Mouse (Mus musculus) adrenal gland, postnatal 36 days (tissue): ENCODE measurements around the gene Atl1. TPM values are rescaled to one million over a fixed set of nuclear protein-coding genes. Genes with fewer than 3 reads are reported as not detected.
A peak's percentile ranks its signal among the peaks of the same experiment; 100 is the strongest.

ENCODE experiments used
- DNase-seq, 2 experiments: peaks; one replicate each; pipeline ENCODE4 v3.0.0; 2021; ENCODE audit warnings: mixed read lengths in 1 of 2
- long read RNA-seq, 2 experiments: library from polyadenylated mRNA; stranded (forward); transcript quantifications; one replicate each; pipeline ENCODE4 v2.0.0; 2021; ENCODE audit warnings: borderline sequencing depth in 2 of 2
- total RNA-seq, 2 experiments: library from RNA; stranded (reverse); gene quantifications; 2 replicates each; pipeline ENCODE4 v1.2.3; 2021

The Atl1 gene
- total RNA-seq, result 1 to 10 TPM; 4.1 to 5.1 TPM
- long read RNA-seq, experiment 1, partial matches to known transcripts, result 1 of 5 reads
- long read RNA-seq, experiment 1, other reads (novel, unspliced or antisense), result 4 of 5 reads
- long read RNA-seq, experiment 2, partial matches to known transcripts, result 0 of 2 reads
- long read RNA-seq, experiment 2, other reads (novel, unspliced or antisense), result 2 of 2 reads

DNA sequence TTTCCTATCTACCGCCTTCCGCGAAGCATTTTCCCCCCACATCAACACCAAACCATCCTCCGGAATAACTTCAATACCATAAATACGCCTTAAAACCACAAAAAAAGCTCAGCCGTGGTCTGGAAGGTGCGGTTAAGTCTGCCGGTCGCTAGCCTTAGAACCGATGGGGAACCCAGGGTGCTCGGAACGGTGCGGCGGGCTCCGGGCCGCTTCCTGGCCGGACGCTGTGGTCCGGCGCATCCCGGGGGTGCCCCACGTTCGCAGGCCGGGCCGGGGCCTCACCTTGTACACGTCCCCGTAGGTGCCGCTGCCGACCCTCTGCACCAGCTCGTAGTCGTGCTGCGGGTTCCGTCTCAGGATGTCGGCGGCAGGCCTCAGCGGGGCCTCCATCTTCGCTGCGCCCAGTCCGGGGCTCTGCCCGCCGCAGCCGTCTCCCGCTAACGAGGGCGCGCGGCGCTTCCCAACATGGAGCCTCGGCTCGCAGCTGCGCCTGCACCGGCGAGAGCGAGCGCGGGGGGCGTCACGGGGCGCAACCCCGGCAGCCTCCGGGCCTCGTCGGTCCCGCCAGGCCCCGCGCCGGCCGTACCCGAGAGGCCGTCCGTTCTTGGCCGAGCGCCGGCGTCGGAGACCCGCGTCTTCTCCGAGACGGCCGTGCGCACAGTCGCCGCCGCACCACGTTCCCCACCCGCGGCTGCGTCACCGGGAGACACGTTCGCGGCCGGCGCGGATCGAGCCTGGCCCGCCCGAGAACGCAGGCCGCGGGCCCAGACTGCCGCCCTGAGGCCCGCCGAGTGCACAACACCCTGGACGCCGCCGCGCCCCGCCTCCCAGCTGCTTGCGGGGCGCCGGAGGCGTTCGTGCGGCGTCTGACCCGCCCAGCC, at the start of gene Atl1, which contains the start of gene Map4k5:
Gene Atl1 (plus strand): TSS at position 244 of the 881 bp plus-strand sequence.
Gene Map4k5 (minus strand): TSS at position 830 of the 881 bp plus-strand sequence.
- peak; percentile 94 to 95 for DNase-seq

DNA sequence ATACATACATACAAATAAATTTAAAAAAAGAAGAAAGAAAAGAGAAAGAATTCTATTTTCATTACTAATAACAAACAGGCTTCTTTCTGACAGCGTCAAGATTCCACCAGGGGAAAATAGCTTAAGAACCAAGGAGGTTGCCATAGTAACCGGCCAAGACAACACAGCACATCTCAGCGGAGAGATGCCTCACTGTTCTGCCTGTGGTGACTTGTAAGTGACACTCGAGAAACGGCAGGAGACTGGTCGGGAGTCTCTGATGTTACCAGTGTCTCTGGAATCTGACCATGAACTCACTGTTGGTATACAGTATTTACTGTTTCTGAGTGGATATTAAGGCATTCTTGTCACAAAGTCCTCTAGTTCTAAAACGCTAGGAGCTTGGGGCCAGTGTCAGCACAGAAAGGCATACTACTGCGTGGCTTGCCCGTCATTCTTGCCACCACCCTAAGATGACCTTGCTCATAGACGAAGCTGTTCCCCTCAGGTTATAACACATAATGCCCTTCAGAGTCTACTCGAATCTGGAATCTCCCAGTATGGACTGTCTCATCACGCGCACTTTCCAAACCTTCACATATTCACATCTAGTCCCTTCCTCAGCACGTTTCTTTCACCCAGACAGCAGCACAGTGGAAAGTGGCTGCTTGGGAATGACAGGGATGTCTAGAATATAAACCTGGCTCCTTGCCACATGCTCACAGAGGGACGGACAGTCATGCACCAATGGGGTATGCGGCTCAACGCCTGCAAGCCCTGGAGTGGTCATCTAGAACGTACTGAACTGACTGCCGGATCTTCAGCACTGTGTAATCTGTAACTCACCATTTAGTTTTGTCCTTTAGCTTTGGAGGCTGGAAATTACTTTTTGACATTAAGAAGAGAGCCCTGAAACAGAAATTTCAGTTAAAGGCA, 48.6 kb upstream of the Atl1 start:
- no peak for DNase-seq

DNA sequence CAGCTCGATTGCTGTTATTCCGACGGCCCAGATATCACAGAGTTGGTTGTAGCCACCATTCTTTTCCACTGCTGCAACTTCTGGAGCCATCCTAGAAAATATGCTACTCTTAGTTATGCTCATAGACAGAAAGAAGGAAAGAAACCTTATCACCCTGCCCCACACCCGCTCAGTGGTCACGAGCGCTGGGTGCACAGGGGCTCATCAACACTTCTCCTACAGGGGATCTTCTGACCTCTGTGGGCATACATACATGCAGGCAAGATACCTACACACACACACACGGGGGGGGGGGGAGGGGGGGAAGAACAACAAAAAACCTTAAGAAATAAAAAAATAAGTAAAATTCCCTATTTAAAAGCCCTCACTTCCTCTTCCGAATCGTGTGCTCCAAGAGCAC, 46.7 kb upstream of the Atl1 start:
- no peak for DNase-seq

DNA sequence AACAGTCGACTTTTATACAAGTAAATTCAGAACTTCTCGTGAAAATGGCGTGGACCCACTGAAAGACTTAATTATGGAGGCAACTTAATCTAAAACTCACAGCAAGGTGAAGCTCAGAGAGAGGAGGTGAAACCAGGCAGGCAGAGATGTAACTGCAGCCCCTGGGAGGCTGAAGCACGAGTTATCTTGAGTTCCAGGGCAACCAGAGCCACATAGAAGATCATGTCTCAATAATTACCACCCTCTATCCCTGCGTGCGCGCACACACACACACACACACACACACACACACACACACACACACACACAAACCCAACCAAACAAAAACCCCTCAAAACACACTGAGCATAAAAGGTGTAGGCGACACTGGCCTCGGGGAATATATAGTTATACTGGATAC, 45.9 kb upstream of the Atl1 start:
- no peak for DNase-seq

DNA sequence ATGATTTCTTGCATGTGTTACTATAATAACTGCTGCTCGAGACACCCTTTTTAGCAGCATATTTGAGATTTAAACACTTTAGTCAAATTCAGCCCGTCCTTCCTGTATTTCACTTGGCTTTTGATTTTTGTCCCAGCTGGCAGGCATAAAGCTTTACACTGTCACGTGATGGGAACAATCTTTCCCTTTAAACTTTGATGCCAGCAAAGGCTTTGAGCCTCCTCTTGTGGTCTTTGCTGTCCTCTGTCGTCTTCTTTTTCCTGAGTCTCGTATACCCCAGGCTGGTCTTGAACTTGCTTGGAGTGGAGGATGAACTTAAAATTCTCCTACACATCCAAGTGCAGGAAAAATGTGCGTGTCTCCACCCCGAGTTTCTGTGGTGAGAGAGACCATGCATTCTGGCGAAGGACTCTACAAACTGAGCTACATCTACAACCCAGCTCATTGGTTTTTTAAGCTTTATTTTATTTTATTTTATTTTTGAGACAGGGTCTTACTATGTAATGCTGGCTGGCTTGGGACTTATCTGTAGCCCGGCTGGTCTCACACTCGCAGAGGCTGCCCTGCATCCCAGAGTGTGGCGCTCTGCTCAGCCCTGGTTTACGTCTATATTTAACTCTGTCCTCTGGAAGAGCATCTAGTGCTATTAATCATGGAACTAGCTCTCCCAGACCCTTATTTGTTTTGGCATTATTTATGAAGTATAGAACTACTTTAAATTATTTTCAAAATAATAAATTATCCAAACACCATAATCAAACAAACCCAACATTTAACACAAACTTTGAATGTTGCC, 44.1 kb upstream of the Atl1 start:
- DNase-seq, result no peak

DNA sequence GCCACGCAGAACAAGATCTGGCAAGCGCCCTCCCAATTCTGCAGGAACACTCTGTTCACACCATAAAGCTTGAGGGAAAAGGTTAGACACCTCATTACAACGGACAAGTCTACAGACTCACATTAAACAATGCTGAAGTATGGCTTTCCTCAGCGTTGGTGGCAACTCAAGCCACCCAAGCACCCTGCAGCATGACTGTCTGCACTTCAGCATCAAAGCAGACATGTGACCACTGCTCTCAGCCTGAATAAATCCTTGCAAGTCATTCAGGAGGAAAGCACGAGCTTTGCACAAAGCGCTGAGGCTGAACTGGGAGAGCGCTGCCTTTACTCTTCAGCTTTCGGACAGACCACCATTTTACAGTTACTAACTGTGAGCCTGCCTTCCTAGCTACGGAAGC, 40.1 kb upstream of the Atl1 start:
- DNase-seq, result no peak

DNA sequence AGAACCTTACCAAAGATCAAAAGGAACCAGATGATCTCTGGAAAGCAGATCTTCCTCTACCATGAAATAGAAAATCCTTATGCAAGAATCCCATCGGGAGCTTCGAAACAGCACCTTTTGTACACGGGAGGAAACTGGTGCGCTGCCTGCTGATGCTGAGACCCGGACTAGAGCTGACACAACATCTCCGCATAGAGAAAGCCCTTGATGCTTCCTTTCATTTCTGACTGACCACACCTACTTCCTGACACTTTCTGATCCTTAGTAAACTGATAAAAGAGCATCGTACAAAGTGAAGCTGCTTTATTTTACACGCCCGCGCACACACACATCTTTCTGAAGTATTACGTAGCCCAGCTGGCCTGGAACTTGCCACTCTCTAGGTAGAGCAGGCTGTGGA, 39.0 kb upstream of the Atl1 start:
- no peak for DNase-seq

DNA sequence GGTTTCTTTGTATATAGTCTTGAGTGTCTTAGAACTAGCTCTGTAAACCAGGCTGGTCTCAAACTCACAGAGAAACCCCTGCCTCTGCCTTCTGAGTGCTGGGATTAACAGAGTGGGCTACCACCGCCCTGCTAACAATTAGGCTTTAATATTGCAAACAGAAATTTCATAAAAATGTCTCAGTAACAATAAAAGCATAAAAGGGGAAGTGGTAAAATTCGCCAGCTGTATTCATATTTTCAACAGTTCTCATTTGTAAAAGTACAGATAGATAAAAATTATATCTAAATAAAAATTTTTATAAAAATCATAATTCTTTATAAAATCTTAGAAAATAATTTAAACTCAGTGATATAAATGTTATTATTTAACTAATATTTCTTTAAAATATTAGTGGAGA, 38.5 kb upstream of the Atl1 start:
- no peak for DNase-seq

DNA sequence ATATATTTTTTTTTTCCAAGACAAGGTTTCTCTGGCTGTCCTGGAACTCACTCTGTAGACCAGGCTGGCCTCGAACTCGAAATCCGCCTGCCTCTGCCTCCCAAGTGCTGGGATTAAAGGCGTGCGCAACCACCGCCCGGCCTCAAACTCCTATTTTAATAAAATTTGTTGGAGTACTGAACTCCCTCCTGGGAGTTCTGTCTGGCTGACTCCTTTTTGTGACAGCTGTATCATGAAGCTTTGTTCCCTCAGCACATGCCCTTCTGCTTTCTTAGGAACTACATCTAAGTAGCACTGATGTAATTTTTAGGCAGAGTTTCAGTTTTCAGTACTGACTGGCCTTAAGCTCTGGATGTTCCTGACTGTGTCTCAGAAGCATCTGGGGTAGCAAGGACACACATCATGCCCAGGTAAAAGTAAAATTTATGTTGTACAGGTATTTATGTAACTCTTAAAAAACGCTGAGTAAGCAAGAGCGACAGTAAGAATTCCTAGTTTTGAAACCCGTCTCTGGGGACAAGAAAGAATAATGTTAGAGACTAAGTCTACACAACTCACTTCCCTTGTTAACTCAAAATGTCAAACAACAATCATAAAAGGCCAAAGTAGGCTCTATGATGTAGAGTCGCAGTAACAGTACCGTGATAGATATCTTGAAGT, 36.6 kb upstream of the Atl1 start:
- no peak for DNase-seq

DNA sequence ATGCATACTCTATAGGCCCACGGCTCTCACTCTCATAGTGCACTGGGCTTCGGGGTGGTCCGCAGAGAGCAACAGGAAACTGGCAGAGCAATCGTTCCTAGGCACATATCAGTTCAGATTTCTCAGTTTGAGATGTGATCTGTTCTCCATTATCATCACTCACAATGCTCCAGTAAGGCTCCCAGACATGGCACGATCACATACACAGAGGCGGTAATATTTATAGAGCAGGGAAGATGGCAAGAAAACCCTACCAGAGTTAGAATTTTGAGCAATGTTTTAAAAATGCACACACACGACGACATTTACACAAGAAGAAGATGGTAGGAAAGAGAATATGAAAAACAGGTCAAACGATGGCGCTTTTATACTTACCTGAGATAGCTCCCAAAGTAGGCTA, 36.0 kb upstream of the Atl1 start:
- DNase-seq, result no peak

DNA sequence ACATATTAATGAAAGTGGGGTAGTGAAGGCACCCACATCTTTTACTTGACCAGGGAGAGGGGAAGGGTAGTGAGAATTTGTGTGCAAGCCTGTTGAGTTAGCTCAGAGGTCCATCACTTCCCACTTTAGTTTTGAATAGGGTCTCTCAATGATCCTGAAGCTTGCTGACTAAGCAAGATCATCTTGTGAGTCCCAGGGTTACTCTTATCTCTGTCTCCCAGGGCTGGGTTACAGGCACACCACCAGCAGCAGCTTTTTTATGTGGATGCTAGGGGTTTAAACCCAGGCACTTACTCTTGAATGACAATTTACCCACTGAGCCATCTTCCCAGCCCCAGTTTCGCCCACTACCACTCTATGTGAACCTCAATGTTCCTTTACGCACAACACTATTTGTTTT, 34.8 kb upstream of the Atl1 start:
- DNase-seq, result no peak

DNA sequence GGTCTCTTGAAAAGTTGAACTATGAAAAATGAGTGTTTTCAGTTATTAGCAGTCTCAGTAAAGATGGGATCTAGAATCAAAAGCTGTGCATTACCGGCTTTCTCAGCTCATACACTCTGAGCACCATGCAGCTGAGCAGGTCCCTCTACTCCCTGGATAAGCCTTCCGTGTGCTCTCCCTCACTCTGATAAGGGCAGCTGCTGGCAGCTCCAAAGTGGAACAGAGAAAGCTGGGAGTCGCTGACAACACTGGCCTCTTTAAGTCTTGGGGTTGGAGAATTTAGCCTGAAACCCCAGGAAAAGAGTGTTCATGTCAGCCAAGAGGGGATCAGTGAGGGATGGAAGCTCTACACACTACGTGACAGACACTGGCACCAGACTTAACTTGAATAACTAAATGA, 33.6 kb upstream of the Atl1 start:
- DNase-seq, result no peak

DNA sequence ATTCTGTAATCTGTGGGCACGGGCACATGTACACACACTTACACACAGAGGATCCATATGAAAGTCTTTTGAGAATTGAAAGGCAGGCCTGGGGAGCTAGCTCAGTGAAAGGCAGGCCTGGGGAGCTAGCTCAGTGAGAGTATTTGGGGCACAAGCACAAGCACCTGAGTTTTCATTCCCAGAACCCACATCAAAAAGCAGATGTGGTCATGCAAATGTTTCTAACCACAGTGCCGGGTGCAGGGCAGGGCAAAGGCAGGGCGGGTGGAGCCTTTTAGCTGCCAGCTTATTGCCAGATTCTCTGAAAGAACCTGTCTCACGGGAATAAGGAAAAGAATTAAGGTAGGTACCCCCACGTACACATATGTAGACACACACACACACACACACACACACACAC, 28.9 kb upstream of the Atl1 start:
- peak in 1 of 2 experiments; percentile 16 for DNase-seq

DNA sequence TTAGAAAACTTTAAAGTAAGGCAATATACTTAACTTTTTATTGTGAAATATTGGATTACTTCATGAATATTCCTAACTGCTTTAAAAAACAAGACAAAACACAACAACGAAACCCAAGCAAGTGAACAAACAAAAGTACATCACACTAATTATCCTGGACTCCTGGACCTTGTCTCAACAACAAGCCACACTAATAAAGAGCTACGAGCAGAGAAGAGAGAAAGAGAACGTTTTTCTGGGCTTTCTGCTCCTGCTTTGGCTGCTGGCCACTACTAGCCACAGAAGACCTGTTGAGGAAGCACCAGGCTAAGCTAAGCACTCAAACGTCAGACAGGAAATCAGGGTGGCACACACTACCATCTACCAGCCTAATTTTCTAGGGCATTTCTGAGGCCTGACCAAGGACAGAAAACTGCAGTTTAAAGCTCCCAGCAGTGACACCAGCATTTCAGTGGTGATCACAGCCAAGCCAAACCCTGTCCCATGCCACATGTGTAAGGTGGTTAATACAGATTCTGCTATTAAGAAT, 28.2 kb upstream of the Atl1 start:
- DNase-seq, result peak in 1 of 2 experiments; percentile 15

DNA sequence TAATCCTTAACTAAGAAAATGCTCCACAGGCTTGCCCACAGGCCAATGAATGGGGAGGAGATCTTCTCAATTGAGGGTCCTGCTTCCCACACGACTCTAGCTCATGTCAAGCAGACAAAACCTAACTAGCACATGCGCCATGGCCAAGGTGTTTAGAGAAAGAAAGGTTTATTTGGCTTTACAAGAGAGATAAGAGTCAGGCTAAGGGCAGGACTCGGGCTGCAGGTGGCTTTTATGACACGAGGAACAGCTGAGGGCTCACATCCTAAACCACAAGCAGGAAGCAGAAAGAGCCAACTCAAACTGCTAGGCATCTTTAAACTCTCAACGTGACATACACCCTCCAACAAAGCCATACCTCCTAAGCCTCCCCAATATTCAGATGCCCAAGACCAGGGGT, 25.1 kb upstream of the Atl1 start:
- DNase-seq, result no peak

DNA sequence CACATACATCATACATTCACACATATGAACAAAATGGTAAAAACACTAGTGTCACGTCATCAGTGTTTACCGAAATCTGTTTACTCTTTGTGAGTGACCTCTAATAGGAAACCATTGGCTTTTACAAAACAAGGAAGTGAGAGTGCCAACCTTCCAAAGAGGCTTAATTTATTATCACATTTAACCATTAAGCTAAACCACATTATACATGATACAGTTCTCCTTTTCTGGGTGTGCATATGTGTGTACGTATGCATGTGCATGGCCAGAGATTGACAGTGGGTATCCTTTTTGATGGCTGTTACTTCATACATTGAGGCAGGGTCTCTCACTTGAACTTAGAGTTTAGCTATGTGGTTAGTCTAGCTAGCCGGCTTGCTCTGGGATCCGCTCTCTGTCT, 20.8 kb upstream of the Atl1 start:
- no peak for DNase-seq

DNA sequence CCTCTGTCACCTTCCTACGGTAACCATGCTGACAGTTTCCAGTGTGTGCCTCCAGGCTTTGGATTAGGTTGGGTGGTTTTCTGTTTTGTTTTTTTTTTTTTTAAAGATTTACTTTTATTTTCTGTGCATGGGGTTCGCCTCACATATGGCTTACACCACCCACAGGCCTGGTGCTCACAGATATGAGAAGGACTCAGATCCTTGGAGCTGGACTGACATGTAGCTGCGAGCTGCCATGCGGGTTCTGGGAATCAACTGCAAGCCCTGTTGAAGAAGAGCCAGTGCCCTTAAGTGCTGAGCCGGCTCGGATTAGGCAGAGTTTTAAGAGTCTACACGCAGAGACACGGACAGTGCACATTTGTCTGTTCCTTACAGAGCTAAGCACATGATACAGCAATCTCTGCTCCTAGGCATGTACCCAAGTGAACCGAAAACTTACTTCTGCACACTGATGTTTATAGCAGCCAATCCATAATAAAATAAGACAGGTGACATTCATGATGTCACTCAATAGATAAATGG, 14.5 kb upstream of the Atl1 start:
- no peak for DNase-seq

DNA sequence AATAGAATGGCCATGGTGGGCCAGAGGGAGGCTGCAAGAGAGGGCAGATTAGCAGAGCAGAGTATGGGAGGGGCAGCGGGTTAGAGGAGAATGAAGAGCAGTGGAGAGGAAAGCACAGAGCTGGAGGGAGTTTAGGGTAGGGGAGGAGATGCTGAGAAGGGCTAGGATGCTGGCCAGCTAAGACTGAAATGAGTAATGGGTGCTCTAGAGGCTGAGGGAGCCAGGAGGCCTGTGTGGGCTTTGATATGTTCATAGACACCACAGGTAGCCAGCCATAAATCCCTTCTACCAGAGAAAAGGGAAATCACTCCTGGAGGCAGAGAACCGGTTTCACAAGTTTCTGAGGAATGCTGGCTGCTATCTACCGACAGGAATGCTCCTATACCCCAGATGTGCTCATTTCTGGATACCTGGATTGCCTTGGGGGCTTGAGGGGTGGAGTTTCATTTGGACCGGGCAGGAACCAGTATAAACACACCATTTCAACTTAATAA, 13.2 kb upstream of the Atl1 start:
- no peak for DNase-seq

DNA sequence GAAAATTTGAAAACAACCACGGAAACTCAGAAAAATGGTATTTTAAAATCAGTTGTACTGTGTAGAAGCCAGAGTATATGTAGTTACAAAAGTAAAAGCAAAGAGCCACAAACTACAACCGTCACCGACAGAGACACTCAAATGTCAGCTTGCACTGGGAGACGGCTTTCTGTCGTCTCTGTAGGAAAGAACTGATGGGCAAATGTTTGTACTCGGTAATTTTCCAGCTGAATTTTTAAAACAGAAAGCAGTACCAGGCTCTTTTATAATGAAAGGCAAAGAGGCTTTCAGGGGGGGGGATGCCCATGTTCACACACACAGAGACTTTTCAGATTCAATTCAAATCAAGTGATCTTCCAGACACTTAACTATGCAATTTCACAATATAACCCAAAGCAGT, 12.7 kb upstream of the Atl1 start:
- DNase-seq, result no peak

DNA sequence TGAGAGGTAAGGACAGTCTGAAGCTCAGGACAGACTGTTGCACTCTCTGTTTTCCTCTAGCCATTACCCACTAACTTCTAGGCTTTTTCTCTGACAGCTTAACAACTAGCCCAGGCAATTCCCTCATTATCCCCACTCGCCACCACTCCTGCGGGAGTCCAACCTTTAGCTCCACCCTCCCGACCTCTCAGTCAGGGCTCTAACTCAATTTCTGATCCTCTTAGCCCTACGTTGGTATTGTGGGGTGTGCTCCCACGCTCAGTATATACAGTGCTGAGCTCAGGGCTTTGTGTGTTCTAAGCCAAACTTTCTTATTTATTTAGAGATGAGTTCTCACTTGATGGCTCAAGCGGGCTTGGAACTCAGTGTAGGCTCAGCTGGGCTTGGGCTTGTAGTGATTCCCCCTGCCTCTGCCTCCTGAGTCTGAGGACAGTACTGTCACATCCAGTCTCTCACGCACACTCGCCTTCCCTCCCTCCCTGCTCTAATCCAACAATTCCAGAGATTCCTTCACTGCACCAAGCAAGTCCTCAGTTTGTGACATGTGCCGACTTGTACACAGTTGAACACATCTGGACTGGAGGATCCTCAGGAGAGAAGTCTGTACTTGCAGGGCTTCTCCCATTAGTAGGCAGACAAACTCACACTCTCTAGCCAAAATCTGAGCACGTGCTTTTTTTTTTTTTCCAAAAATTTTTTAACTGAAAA, 11.1 kb upstream of the Atl1 start:
- no peak for DNase-seq
